Mouse (Mus musculus): ENCODE results near the gene Shroom3. TPM values are rescaled to one million over a fixed set of nuclear protein-coding genes. Genes with fewer than 3 reads are reported as not detected.

Shroom3 gene
- total and polyA plus RNA-seq, 3 experiments, result not detected

DNA sequence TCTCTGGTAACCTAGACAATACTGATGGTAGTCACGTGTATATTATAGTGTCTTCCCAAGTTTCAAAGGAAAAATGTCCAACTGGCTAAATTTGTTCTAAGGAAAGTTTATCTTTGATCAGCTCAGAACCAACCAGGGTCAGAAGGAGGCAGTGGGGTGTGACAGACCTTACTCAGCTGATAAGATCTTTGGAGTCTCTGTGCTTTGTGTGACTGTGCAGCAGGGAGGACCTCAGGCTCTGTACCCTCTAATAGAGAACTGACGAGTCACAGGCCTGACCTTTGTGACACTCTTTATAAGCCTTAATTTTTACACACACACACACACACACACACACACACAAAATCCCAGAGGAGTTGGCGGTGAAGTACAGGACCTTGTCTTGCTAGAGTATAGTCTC, 193.9 kb downstream of the Shroom3 start:
- no peaks in the 10 kb centered on the region for H3K79me2 ChIP-seq (ENCODE audit: control insufficient read depth, insufficient read depth, low read length, poor library complexity)
- H3K27ac ChIP-seq (ENCODE audit: control insufficient read depth, low read depth, low read length), result no peak overlapping the region
- H3K36me3 ChIP-seq (ENCODE audit: control insufficient read depth in 1 of 2, insufficient read depth in 2 of 2, low read length in 2 of 2), result no peaks in the 10 kb centered on the region
- H3K27me3 ChIP-seq (ENCODE audit: control insufficient read depth in 1 of 2, insufficient read depth in 2 of 2, low read length in 2 of 2), result no peaks in the 10 kb centered on the region
- no peak overlapping the region for H3K9ac ChIP-seq (ENCODE audit: control insufficient read depth, low read depth, low read length, poor library complexity, severe bottlenecking)
- no peak overlapping the region for H3K4me3 ChIP-seq (ENCODE audit: control insufficient read depth in 1 of 2, insufficient read depth in 1 of 2, low read depth in 2 of 2, low read length in 2 of 2)
- no peaks in the 10 kb centered on the region for H3K4me1 ChIP-seq (ENCODE audit: control insufficient read depth in 1 of 2, insufficient read depth in 2 of 2, low read length in 2 of 2)
- TF ChIP-seq ELF1 (IDR thresholded peaks at IDR 0.05; ENCODE audit: low read depth, low read length), result no peak
- TF ChIP-seq ZNF384 (IDR thresholded peaks at IDR 0.05; ENCODE audit: low read depth, low read length), result no peak
- no peak for TF ChIP-seq NELFE (IDR thresholded peaks at IDR 0.05; ENCODE audit: low read depth, low read length)
- no peak for TF ChIP-seq KAT2A (conservative IDR thresholded peaks at IDR 0.05; ENCODE audit: low read depth, low read length)
- TF ChIP-seq CTCF (IDR thresholded peaks at IDR 0.05 in 2 of 3, conservative IDR thresholded peaks at IDR 0.05 in 1 of 3; ENCODE audit: control insufficient read depth in 1 of 3, insufficient read depth in 1 of 3, low read depth in 2 of 3, low read length in 3 of 3, poor library complexity in 1 of 3, severe bottlenecking in 1 of 3), result no peak
- TF ChIP-seq ETS1 (IDR thresholded peaks at IDR 0.05; ENCODE audit: low read depth, low read length), result no peak
- no peak for DNase-seq (ENCODE audit: low read depth, low spot score)
- H3K9me3 ChIP-seq (replicated peaks; ENCODE audit: insufficient read depth, low read length), result no peaks in the 10 kb centered on the region

DNA sequence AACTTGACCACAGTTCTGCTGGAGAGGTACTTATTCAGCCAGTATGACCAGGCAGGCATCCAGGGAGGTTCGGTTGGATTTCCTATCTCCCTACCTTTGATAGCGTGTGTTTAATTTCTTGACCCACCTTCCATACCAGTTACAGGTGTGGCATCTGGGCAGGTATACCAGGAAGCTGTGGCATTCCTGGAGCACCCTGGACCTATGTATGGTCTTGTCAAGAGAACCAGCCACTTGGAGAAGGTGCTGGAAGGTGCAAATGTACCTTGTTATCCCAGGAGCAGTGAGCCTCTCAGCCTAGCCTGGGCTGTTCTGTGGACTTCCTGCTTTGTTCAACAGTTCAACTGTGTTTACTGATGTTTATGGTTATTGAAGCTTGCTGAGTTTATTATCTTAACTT, 197.2 kb downstream of the Shroom3 start:
- H3K4me3 ChIP-seq (ENCODE audit: control insufficient read depth in 1 of 2, insufficient read depth in 1 of 2, low read depth in 2 of 2, low read length in 2 of 2), result no peak overlapping the region
- no peak overlapping the region for H3K9ac ChIP-seq (ENCODE audit: control insufficient read depth, low read depth, low read length, poor library complexity, severe bottlenecking)
- DNase-seq (ENCODE audit: low read depth, low spot score), result no peak
- H3K4me1 ChIP-seq (ENCODE audit: control insufficient read depth in 1 of 2, insufficient read depth in 2 of 2, low read length in 2 of 2), result no peaks in the 10 kb centered on the region
- H3K27ac ChIP-seq (ENCODE audit: control insufficient read depth, low read depth, low read length), result no peak overlapping the region
- no peaks in the 10 kb centered on the region for H3K27me3 ChIP-seq (ENCODE audit: control insufficient read depth in 1 of 2, insufficient read depth in 2 of 2, low read length in 2 of 2)
- TF ChIP-seq E2F4 (IDR thresholded peaks at IDR 0.05; ENCODE audit: borderline replicate concordance, low read depth, low read length) (no peak), GATA1 (IDR thresholded peaks at IDR 0.05; ENCODE audit: low read depth, low read length) (no peak), ELF1 (IDR thresholded peaks at IDR 0.05; ENCODE audit: low read depth, low read length) (no peak), NELFE (IDR thresholded peaks at IDR 0.05; ENCODE audit: low read depth, low read length) (no peak), MYC (IDR thresholded peaks at IDR 0.05; ENCODE audit: low read depth, low read length) (no peak), CHD1 (IDR thresholded peaks at IDR 0.05; ENCODE audit: low read depth, low read length) (no peak), TAL1 (IDR thresholded peaks at IDR 0.05; ENCODE audit: low read length) (no peak), POLR2AphosphoS5 (IDR thresholded peaks at IDR 0.05; ENCODE audit: borderline replicate concordance, low read depth, low read length) (no peak), JUND (IDR thresholded peaks at IDR 0.05; ENCODE audit: low read depth, low read length) (no peak), RCOR1 (IDR thresholded peaks at IDR 0.05; ENCODE audit: low read depth, low read length) (no peak), ZNF384 (IDR thresholded peaks at IDR 0.05; ENCODE audit: low read depth, low read length) (no peak), ETS1 (IDR thresholded peaks at IDR 0.05; ENCODE audit: low read depth, low read length) (no peak), MAZ (IDR thresholded peaks at IDR 0.05; ENCODE audit: low read depth, low read length) (no peak)
- no peaks in the 10 kb centered on the region for H3K79me2 ChIP-seq (ENCODE audit: control insufficient read depth, insufficient read depth, low read length, poor library complexity)
- H3K9me3 ChIP-seq (replicated peaks; ENCODE audit: insufficient read depth, low read length), result no peaks in the 10 kb centered on the region
- no peaks in the 10 kb centered on the region for H3K36me3 ChIP-seq (ENCODE audit: control insufficient read depth in 1 of 2, insufficient read depth in 2 of 2, low read length in 2 of 2)

DNA sequence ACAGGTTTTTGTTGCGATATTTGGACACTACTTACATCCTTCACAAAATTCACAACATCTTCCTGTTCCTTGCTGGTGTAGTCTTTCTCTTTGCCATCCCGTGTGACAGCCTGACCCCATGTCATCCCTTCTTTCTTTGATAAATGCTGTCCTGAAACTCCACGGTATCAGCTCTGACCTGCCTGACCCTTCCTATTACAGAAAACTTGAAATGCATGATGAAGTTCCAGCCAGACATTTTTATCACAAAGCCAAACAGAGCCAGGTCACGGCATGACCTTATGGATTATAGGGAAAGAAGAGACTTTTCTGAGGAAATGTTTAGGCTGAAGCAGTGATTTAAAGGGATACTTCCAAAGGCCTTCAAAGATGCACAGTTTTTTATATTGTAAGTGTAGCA, 197.7 kb downstream of the Shroom3 start:
- Histone ChIP-seq H3K27ac (ENCODE audit: control insufficient read depth, low read depth, low read length) (no peak overlapping the region), H3K9me3 (replicated peaks; ENCODE audit: insufficient read depth, low read length) (no peaks in the 10 kb centered on the region)
- no peak for DNase-seq (ENCODE audit: low read depth, low spot score)

More for the DNA sequence above, 197.7 kb downstream of the Shroom3 start:
- no peak overlapping the region for H3K9ac ChIP-seq (ENCODE audit: control insufficient read depth, low read depth, low read length, poor library complexity, severe bottlenecking)
- H3K4me1 ChIP-seq (ENCODE audit: control insufficient read depth in 1 of 2, insufficient read depth in 2 of 2, low read length in 2 of 2), result no peaks in the 10 kb centered on the region
- no peaks in the 10 kb centered on the region for H3K36me3 ChIP-seq (ENCODE audit: control insufficient read depth in 1 of 2, insufficient read depth in 2 of 2, low read length in 2 of 2)
- no peaks in the 10 kb centered on the region for H3K27me3 ChIP-seq (ENCODE audit: control insufficient read depth in 1 of 2, insufficient read depth in 2 of 2, low read length in 2 of 2)
- TF ChIP-seq CHD1 (IDR thresholded peaks at IDR 0.05; ENCODE audit: low read depth, low read length) (no peak), MEF2A (IDR thresholded peaks at IDR 0.05; ENCODE audit: extremely low read depth, insufficient replicate concordance, low read depth, low read length, poor library complexity, severe bottlenecking) (no peak), CTCF (IDR thresholded peaks at IDR 0.05 in 2 of 3, conservative IDR thresholded peaks at IDR 0.05 in 1 of 3; ENCODE audit: control insufficient read depth in 1 of 3, insufficient read depth in 1 of 3, low read depth in 2 of 3, low read length in 3 of 3, poor library complexity in 1 of 3, severe bottlenecking in 1 of 3) (no peak), ZMIZ1 (IDR thresholded peaks at IDR 0.05; ENCODE audit: low read depth, low read length) (no peak), BHLHE40 (IDR thresholded peaks at IDR 0.05; ENCODE audit: borderline replicate concordance, low read depth, low read length) (no peak), HCFC1 (IDR thresholded peaks at IDR 0.05; ENCODE audit: low read depth, low read length) (no peak), USF2 (IDR thresholded peaks at IDR 0.05; ENCODE audit: borderline replicate concordance in 1 of 2, insufficient read depth in 1 of 2, low read depth in 1 of 2, low read length in 2 of 2) (no peak)
- no peak overlapping the region for H3K4me3 ChIP-seq (ENCODE audit: control insufficient read depth in 1 of 2, insufficient read depth in 1 of 2, low read depth in 2 of 2, low read length in 2 of 2)
- H3K79me2 ChIP-seq (ENCODE audit: control insufficient read depth, insufficient read depth, low read length, poor library complexity), result no peaks in the 10 kb centered on the region
